Mouse (Mus musculus): Measurements from ENCODE around the gene Fas. TPM values are rescaled to one million over a fixed set of nuclear protein-coding genes. Genes with fewer than 3 reads are reported as not detected.

Fas gene
- 1 to 10 TPM; 1.6 to 3.5 TPM for total RNA-seq (2021)

DNA sequence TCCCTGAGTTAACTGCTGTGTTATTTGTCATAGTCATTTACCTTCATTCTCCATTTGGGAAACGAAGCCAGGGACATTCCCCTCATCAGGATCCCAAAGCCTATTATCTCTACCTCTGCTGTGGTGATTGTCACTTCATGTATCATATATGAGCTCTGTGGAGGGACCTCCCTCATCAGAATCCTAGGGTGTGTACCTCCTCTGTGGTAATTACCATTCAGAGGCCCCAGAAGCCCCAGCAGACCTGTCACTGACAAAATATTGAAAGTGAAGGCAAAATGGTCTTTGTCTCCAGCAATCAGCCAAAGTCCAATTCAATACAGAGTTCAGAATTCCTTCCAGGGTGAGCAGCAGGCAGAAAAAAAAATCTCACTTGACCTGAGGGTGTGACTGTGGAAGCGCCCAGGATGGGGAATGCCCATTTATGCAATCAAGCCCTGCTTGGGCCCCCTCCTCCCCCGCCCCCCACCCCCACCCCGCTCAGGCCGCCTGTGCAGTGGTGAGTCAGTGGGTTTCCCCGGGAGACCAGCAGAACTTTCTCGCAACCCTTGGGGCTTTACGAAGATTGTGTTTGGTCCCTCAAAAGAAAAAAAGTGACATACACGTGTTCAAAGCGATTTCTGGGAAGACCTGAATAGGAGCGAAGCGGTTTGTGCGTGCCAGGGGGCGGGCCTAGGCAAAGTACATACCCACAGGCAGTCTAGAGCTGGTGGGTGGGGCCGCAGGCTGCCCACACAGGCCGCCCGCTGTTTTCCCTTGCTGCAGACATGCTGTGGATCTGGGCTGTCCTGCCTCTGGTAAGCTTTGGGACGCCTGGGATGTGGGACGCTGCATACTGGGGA lies at the start of gene Fas:
Gene Fas (plus strand): TSS at position 719 of the 842 bp plus-strand sequence.
- peak; percentile 11 to 13 for DNase-seq

DNA sequence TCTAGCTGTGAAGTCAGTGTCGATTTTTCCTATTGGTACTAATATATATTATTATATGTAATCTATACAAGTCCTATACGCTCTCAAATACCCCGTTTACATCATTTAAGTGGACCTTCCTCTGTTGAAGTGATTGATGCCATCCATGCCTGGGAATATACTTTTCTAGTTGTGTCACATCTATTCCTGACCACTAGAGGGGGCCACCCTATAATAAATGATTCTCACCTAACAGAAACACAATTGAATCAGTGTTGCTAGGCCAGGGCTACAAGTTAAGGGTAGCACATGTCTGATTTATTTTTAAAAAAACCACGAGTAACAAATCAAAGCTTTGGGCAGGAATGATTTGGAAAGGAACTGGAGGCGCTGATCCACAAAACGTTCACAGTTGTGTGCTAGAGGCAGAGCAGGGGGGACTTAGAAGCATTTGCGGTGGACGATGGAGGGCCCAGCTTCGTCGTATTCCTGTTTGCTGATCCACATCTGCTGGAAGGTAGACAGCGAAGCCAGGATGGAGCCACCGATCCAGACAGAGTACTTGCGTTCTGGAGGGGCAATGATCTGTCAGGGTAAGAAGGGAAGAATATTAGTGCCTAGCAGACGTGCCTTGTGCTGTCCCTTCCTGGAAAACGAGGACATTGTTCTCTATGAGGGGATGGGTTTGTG lies 49.1 kb upstream of the Fas start:
- no peak for DNase-seq

DNA sequence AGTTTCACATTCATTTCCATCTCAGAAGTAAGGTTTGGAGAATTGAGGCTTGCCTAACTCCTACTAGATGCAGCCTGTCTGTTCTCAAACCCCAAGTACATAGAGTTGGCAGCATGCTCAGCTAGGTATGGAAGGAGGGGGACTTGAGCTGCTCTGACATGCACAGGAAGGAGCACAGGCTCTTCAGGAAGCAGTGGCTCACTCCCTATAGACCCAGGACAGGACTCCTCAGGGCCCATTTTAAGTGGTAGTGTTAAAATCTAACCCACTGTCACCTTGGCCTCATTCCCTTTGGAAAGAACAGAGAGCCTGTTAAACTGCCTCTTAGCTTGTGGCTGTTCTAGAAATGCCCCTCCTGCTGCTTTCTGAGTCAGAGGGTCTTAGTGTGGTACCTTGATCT lies 47.5 kb upstream of the Fas start:
- no peak for DNase-seq

DNA sequence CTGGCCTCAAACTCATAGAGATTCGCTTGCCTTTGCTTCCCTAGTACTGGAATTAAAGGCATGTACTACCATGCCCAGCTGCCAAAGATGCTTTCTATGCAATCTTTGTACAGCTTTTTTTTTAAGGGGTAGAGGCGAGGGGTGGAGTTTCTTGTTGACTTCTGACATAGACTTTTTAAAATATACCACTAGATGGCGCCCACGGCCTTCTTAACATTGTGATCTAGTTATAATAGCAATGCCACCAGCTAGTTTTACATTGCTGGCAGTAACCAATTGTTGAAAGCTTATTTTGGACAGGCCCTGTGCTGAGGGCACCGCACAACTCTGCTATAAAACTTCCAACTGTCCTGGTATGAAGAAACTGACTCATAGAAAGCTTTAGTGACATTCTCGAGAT lies 46.4 kb upstream of the Fas start:
- DNase-seq: no peak

DNA sequence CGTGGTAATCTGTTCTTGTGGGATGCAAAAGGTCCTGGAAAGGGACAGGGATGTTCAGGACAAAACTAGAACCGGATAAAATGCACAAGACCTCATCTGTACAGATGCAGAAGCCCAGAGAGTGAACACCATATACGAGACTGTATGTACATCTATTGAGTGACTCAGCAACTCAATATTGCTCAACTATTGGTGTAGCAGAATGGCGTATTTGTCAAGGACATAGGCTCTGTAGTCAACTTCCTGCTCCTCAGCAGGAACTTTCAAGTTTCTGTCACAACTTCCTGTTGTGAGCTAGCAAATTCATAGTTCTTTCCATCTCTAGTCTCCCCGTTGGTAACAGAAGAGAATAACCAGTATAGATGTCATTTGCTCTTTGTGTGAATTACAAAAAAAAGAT lies 41.9 kb upstream of the Fas start:
- DNase-seq: no peak

DNA sequence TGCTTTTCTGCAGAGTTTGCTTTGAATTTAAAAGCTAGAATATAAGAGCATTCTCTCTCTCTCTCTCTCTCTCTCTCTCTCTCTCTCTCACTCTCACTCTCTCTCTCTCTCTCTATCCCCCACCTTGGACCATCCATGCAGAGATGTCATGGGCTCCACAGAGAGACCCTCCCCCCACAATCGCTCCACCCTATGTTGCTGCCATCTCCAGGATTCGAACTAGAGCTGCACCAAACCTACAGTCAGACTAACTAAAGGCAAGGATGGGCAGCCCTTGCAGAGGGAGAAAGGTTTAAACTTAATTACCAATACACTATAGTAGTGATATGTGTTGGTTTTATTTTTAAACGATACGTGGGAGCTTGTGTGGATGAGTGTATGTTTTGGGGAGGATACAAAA lies 39.8 kb upstream of the Fas start:
- no peak for DNase-seq

DNA sequence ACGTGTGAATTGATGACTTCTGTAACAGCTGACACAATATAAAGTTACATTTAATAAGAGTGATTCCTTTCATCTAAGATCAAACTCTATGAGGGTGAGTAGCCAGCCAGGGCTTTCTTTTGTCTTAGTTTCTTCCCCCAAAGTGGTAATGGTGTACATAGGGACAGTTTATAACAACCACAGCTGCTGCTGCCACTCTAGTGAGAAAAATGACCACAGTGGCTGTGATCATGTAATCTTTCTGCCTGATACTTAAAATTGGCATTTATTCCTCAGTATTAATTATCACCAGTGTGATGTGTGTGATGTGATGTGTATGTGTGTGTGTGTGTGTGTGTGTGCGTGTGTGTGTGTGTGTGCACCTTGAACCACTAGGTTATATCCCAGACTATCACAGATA lies 38.6 kb upstream of the Fas start:
- no peak for DNase-seq

DNA sequence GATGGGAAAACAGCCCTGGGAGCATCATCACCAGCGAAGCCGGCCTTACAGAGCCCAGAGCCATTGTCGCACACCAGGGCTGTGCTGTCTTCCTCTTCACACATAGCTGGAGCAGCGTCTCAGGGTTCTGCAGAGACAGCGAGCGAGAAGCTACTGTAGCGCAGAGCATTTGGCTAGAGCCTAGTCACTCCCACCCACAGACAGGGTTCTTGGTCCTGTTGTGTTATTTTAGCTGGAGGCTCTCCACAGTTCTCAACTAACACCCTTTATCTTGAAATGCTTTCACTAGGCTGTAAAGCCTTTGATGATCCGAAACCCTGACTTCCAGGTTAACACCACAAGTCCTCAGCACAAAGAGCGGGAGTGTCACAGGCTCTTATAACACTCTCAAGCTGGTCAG lies 38.0 kb upstream of the Fas start:
- DNase-seq: no peak

DNA sequence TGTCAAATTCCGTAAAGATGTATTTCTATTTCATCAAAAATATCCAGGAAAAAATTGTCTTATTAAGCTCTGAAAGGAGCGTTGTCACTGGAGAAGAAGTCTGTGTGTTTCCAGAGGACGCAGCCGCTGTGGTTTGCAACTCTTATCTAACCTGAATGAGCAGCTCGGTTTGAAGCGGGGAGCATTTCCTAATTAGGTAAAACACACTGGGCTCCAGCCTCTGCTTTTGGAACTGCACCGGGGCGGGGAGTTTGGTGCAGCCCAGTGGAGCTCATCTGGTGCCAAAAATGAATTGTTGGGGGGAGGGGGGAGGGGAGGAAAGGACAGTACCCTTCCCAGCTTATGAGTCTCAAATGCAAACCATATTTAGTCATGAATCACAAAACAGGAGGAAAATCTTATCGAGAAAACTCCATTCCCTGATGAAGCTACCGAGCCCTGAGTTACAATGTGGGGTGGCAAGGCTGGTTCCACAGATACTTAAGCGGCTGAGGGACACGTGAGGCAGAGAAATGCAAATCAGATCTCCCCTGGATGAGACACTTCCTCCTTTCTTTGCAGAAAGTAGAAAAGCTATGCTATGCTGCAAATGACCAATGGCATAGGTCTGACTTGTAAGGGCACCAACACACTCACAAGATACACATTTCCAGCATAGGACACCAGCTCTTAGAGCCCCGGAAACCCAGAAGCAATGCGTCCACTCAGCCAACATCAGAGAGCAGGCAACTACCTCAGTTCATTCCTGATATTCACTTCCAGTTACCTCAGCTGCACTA lies 36.2 kb upstream of the Fas start:
- no peak for DNase-seq

DNA sequence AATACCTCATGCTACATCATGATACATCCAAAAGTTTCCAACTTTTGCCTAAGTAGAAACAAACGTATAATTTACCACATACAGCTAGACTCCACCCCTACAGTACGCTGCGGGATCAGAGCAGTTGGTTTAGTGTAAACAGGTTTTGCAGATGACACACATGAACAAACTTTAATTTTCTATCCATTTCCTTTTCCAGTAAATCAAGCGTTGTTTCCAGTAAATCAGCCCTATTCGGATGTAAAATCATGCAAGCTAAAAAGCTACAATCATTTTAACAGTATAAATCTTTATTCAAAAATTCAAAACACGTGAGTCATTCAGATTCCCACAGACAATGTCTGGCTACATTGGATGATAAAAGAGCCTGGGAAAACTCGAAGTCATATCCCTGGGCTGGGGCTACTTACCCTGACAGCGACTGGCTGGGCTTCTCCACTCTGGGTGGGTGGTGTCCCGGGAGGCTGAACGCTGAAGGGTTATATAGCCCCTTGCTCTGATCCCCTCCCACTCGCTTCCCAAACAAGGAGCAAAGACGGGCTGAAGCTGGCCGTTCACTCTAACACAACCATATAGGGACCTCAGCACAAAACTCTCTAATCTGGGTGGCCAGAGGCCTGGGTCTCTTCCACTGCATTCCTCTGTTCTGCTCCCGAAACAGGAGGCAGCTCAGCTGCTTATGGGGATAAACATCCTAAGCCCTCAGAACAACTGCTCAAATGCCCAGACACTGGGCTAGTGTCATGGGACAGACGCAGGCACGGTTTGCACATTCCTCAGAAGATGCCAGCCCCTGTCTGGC lies 35.4 kb upstream of the Fas start, which contains the start of gene Acta2:
Gene Acta2 (minus strand): TSS at position 711 of the 802 bp plus-strand sequence.
- DNase-seq: no peak

DNA sequence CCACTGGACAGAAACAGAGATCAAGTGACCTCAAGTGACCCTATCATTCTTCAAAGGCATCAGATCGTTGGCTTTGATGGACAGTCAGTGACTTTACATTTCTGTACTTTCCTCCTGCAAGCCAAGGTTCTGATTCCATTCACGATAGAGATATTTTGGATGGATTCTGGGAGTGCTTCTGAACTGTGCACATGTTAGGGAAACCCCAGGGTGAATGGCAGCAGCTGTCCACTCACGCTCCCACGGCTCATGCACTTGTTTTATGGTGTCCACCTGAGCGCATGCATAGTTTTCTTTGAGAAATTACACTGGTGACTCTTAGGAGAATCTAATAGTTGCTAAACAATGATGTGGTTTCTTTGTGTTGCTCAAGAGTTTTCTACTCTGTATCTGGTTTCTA lies 34.3 kb upstream of the Fas start:
- DNase-seq: no peak

DNA sequence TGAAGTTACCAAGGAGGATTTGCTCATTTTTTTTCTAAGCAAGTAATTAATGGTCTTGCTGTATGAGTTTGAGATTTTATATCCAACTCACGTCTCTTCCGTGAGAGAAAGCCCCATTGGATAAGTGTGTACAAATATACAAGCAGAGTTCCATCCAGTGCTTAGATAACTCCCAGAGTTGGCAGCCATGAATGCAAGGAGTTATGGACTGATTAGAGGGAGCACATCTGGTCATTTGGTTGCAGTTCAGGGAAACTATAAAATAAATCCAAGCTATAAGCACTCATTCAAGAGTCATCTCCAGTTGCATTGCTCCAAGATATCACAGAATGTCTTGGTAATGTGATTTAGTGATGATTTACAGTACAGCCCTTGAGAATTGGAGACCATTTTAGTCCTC lies 33.5 kb upstream of the Fas start:
- DNase-seq: no peak

DNA sequence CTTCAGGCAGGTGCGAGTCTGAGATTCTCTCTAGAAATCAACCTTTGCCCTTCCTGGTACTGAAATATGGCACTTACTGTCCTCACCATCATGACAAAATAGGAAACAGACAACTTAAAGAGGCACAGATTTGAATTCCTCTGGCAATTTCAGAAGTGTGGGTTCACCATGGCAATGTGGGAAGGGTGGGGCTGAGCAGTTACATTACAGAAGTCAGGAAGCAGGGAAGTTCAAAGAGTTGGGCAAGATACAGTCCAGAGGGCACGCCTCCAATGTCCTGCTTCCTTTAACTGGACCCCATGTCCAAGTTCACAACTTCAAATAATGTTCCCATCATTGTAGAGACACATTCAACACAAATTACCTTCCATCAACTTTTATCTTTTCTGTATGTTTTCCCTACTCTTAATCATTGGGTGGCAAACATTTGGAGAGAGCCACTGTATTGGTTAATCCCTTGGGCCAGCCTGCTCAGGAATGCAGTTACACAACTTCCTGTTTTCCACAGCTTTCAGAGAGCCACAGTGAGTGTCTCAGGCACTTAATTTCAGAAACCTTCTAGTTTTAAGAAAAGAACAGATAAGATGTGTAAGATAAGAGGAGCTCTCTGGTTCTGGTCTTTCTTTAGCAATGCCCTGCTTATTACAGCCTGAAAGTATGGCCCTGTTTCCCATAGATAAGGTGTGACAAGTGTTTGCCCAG lies 28.0 kb upstream of the Fas start:
- DNase-seq: no peak

DNA sequence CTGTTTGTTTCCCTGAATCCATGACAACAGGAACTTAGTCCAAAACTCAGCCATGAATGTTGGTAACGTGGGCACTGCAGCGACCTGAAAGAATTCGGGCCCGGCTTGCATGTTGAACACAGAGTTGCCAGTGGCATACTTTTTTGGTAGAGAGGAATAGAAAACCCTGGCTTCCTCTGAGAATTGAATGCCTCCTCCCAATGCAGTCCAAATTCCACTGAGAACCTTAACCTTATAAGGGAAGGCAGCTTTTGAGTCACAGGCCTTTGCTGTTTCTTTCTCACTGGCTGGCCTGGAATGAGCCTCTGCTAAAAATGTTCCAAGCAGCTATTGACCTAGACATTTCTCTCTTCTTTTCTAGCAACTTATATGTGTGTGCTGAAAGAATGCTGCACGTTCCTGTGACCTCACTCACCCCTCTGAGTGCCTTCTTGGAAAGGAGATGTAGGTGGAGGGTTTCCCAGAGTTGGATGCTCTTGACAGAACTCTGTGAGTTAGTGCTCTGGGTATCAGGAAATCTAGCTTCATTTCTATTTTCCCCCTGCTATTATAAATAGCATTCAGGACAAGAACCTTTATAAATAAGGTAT lies 24.8 kb upstream of the Fas start:
- no peak for DNase-seq

DNA sequence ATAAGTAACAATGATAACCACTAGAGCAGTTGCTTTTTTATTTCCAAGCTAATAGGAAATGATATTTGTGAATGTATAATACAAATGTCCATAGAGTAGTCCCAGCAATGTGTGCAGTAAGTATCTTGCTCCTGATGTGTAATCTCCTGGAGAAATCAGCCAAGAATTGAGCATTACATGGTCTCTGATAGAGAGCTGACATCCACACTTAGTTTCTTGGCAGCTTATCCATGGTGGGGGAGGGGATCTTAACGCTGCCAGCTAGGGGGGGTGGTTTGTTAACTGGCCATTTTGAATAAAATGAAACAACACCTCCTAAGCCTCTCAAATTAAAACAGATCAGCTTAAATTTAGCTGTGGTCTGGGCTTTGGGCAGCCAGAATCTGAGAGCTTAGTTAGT lies 21.5 kb upstream of the Fas start:
- no peak for DNase-seq

DNA sequence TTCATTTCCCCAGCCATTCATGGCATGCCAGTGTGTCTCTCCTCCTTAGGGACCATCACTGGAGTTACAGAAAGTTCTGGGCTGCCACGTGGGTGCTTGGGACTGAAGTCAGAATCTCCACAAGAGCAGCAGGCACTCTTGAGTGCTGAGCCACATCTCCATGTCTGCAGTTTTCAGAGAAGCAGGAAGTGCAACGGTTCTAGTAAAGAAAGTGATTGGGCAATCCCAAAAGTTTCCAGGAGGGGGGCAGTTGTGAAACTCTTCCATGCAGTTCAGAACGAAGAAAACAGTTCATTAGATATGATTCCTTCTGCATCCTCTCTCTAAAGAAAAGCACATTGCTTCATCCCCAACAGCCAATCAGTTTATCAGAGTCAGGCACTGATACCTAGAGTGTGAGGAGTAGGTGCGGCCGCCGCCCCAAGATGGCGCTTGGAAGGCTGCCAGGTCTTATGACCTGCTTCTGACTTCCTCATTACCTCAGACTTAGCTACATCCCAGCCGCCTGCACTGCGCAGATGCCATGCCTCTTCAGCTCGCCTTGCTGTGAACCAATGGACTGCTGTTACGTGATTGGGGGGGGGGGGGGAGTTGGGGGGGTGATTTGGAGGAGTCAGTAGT lies 20.2 kb upstream of the Fas start:
- DNase-seq: no peak

DNA sequence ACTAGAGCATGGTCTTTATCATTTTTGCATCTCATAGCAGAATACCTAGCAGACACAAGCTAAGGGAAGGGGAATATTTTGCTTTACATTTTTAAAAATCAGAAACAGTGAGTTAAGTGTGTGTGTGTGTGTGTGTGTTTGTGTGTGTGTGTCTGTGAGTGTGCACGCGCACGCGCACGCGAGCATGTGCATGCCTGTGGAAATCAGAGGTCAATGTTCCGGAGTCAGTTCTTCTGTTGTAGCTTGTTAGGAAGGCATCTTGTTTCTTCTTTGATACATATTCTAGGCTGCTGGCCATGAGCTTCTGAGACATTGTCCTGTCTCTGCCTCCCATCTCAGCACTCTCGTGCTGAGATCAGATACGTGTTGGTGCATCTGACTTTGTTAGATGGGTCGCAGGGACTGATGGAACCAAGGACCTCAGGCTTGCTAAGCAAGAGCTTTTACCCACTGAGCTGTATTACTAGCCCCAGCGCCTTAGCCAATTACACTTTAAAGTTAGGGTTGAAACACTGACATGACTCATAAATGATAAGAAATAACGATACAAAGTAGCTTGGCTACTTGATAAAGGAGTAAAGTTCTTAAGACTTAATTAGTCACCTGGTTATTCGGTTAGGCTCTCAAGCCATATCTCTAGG lies 19.5 kb upstream of the Fas start:
- no peak for DNase-seq

DNA sequence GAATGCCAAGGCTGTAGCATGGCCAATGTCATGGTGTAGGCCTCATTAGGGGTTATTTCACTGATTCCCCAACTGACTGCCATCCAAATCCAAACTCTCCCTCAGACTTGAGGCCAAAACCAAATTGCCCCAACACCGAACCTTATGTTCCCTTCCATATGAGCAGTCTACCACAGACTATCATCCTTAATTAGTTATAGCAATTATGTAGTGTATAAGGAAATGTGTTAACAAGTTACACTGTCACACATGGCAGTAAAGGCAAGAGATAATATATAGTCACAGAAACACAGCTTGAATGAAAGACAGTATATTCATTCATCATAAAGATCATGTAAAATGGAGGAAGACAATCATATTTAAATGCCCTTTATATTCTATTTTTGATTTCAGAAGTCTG lies 17.4 kb upstream of the Fas start:
- no peak for DNase-seq

DNA sequence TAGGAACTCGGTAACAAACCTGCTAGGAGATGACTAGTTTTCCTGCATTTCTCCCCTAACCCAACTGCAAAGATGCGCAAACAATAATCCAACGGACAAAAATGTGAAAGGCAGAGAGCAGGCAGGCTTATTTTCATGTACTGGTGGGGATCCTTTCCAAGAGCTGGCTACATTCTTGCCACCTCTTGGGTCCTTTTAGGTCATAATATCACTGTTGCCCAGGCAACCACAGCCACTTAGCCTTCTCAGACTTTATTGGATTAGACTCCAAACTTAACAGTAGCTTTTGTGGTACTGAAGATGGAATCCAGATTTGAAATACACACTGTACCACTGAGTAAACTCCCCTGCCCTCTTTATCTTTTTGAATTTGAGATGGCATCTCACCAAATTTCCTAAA lies 12.4 kb upstream of the Fas start:
- no peak for DNase-seq

DNA sequence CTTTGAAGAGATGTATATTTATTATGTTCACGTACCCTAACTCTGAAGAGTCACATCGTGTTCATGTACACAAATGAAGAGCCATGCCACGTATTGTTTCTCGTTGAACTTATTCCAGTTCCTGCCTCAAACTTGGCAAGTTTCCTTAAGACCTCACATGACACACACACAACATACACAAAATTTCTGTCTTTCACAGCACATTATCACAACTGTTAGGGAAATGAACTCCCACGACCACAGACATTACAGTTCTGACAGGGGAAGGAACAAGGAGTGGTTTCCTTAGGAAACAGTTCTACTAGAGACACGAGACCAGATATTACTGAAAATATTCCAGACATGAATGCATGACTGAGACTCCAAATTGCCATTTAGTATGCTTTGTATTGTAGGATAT lies 6.9 kb upstream of the Fas start:
- DNase-seq: no peak
